Mouse (Mus musculus): Measurements from ENCODE around the gene Ctnnd2. TPM values are rescaled to one million over a fixed set of nuclear protein-coding genes. Genes with fewer than 3 reads are reported as not detected.

Gene Ctnnd2
- polyA plus RNA-seq, 1 experiment = 87.7 TPM

DNA sequence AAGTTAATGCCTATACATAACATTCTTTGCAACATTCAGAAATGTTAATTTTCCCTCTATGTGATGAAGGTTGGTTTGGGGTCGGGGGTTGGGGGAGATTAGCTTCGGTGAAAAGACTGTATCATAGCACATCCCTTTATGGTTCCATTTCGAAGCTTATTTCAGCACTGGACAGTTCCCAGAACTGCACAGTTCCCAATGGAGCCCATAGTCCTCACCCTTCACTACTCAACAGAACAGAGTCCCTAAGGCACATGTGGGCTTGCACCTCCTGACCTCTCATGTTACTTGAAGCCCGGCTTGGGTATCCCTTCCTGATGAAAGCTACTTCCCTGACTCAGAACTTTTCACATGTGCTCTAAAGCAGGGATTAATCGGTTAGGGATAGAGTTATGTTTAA, 753.4 kb downstream of the Ctnnd2 start:
- Histone ChIP-seq H3K4me3 (replicated peaks; ENCODE audit: insufficient read depth, low read depth, low read length) (no peak overlapping the region), H3K4me1 (ENCODE audit: control insufficient read depth, insufficient read depth, low read length) (no peaks in the 10 kb centered on the region), H3K27me3 (ENCODE audit: control insufficient read depth, insufficient read depth, low read length) (no peaks in the 10 kb centered on the region), H3K27ac (ENCODE audit: insufficient read depth, low read length) (no peak overlapping the region)
- TF ChIP-seq POLR2A (IDR thresholded peaks at IDR 0.05; ENCODE audit: borderline replicate concordance, insufficient read depth, low read length) (no peak), CTCF (IDR thresholded peaks at IDR 0.05; ENCODE audit: borderline replicate concordance, insufficient read depth, low read depth, low read length) (no peak)
- DNase-seq = no peak
- 90% methylated on average over 5 of the region's 5 CpGs for WGBS

DNA sequence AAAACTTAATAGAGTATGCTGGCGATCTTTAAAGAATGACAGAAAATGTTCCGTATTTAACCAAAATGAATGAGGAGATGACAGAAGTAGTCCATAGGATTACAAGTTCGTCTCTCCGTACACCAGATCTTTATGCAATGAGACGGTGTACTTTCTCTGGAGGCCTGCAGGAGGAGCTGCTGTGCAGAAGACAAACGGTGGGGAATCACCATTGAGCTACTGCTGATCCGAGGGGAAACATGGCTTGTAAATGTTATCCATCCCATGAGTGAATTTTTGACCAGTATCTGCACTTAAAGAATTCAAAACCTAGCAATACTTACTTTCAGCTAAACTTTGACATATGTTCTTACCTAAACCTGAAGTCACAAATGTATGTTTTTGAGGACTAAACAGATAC, 755.2 kb downstream of the Ctnnd2 start:
- no peak overlapping the region for H3K4me3 ChIP-seq (replicated peaks; ENCODE audit: insufficient read depth, low read depth, low read length)
- no peaks in the 10 kb centered on the region for H3K4me1 ChIP-seq (ENCODE audit: control insufficient read depth, insufficient read depth, low read length)
- TF ChIP-seq CTCF (IDR thresholded peaks at IDR 0.05; ENCODE audit: borderline replicate concordance, insufficient read depth, low read depth, low read length) = peak; percentile 52; the same call in 1 of the 2 replicates
- TF ChIP-seq POLR2A (IDR thresholded peaks at IDR 0.05; ENCODE audit: borderline replicate concordance, insufficient read depth, low read length) = no peak
- H3K27ac ChIP-seq (ENCODE audit: insufficient read depth, low read length) = no peak overlapping the region
- 65% methylated on average over 7 of the region's 7 CpGs for WGBS
- no peaks in the 10 kb centered on the region for H3K27me3 ChIP-seq (ENCODE audit: control insufficient read depth, insufficient read depth, low read length)
- peak in 1 of 2 experiments; percentile 9 for DNase-seq

DNA sequence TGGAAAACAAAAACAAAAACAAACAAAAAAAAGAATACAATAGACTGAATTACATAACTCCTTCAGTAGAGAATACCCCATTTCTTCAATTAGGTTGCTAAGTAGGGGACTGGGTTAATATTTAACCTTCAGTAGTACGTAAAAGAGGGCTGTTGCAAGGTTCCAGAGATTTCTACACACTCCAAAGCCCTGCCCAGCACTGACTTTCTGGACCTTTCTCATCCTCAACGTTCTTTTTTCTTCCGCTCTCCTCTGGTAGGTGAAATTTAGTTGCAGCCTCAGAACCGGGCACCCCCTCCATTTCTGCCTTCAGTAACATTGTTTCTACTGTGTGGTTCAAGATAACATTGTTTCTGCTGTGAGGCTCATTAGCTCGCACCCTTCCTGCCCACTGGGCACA, 759.5 kb downstream of the Ctnnd2 start:
- DNase-seq = no peak
- Histone ChIP-seq H3K4me3 (replicated peaks; ENCODE audit: insufficient read depth, low read depth, low read length) (no peak overlapping the region), H3K27me3 (ENCODE audit: control insufficient read depth, insufficient read depth, low read length) (no peaks in the 10 kb centered on the region), H3K27ac (ENCODE audit: insufficient read depth, low read length) (no peak overlapping the region), H3K4me1 (ENCODE audit: control insufficient read depth, insufficient read depth, low read length) (no peaks in the 10 kb centered on the region)
- no peak for TF ChIP-seq POLR2A (IDR thresholded peaks at IDR 0.05; ENCODE audit: borderline replicate concordance, insufficient read depth, low read length)
- no peak for TF ChIP-seq CTCF (IDR thresholded peaks at IDR 0.05; ENCODE audit: borderline replicate concordance, insufficient read depth, low read depth, low read length)
- WGBS = 94% methylated on average over 5 of the region's 5 CpGs

DNA sequence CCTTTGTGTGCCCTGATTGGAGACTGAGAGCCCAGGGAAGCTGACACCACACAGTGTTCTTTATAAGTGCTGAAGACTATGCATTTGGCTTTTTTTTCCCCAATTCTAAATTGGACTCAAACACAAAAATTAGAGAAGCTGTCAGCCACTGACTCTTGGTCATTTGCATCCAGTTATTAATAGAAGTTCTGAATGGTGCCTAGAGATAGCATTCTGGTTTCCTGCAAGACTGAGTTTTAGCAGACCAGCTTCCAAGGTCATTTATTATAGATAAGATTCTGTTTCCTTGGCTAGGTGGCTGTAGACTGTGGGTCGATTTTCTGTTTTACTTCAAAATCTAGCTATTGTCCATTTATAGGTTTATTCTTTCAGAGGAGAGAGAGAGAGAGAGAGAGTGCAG, 773.5 kb downstream of the Ctnnd2 start:
- no peak overlapping the region for H3K4me3 ChIP-seq (replicated peaks; ENCODE audit: insufficient read depth, low read depth, low read length)
- TF ChIP-seq CTCF (IDR thresholded peaks at IDR 0.05; ENCODE audit: borderline replicate concordance, insufficient read depth, low read depth, low read length) (no peak), POLR2A (IDR thresholded peaks at IDR 0.05; ENCODE audit: borderline replicate concordance, insufficient read depth, low read length) (no peak)
- WGBS = 77% methylated on average over 1 of the region's 1 CpGs

DNA sequence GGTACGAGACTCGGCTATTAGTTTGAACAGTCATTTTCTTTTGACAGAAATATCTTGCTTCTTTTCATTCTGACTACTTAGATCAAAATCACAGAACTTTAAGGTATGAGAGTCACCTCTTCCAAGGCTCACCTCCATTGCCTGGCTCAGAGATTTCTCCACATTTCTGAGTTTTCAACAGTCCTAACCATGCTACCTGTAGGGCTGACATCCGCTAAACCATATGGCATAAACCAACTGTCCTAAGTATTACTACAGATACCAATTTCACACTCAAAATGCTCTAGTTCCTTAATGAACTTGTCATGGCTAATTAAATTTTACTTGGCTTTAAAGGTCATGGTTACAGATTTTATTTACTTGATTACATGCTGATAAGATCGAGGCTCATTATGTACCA, 786.1 kb downstream of the Ctnnd2 start:
- Histone ChIP-seq H3K27me3 (ENCODE audit: control insufficient read depth, insufficient read depth, low read length) (no peaks in the 10 kb centered on the region), H3K4me1 (ENCODE audit: control insufficient read depth, insufficient read depth, low read length) (peaks cover 3% of the 10 kb centered on the region), H3K27ac (ENCODE audit: insufficient read depth, low read length) (no peak overlapping the region), H3K4me3 (replicated peaks; ENCODE audit: insufficient read depth, low read depth, low read length) (no peak overlapping the region)
- 35% methylated on average over 4 of the region's 4 CpGs for whole genome bisulfite sequencing
- DNase-seq = peak in 1 of 2 experiments; percentile 34
- TF ChIP-seq CTCF (IDR thresholded peaks at IDR 0.05; ENCODE audit: borderline replicate concordance, insufficient read depth, low read depth, low read length) (no peak), POLR2A (IDR thresholded peaks at IDR 0.05; ENCODE audit: borderline replicate concordance, insufficient read depth, low read length) (no peak)

More for the DNA sequence above, 773.5 kb downstream of the Ctnnd2 start:
- H3K27ac ChIP-seq (ENCODE audit: insufficient read depth, low read length) = no peak overlapping the region
- no peaks in the 10 kb centered on the region; the same call in 1 of the 2 replicates for H3K4me1 ChIP-seq (ENCODE audit: control insufficient read depth, insufficient read depth, low read length)
- no peak for DNase-seq
- no peaks in the 10 kb centered on the region for H3K27me3 ChIP-seq (ENCODE audit: control insufficient read depth, insufficient read depth, low read length)

- TF ChIP-seq POLR2A (IDR thresholded peaks at IDR 0.05; ENCODE audit: borderline replicate concordance, insufficient read depth, low read length) (no peak), CTCF (IDR thresholded peaks at IDR 0.05; ENCODE audit: borderline replicate concordance, insufficient read depth, low read depth, low read length) (no peak)
- Histone ChIP-seq H3K4me1 (ENCODE audit: control insufficient read depth, insufficient read depth, low read length) (peaks cover 3% of the 10 kb centered on the region), H3K4me3 (replicated peaks; ENCODE audit: insufficient read depth, low read depth, low read length) (no peak overlapping the region), H3K27me3 (ENCODE audit: control insufficient read depth, insufficient read depth, low read length) (no peaks in the 10 kb centered on the region), H3K27ac (ENCODE audit: insufficient read depth, low read length) (no peak overlapping the region)
- DNase-seq = peak; percentile 41 to 73
- 53% methylated on average over 8 of the region's 8 CpGs for WGBS
Observed at GRCm38 (mm10) chr15:30962421-30963160, 790.2 kb downstream of the Ctnnd2 start.

DNA sequence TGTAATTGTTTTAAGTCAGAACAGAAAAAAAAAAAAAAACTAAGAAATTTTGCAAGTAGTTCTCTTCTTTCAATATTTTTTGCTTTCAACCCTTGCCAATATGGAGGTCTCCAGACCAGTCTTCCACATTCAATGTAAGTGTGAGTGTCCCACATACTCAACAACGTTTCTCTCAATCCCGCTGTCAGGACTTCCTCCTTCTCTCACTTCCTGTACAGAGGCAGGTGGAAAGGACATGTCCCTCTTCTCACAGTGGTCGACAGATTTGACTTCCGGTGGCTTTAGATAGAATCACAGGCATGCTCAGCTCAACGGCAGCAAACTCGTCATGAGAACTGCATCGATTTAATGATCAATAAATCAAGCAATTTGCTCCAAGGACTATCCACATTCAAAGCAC, 791.7 kb downstream of the Ctnnd2 start:
- DNase-seq = no peak
- Histone ChIP-seq H3K4me1 (ENCODE audit: control insufficient read depth, insufficient read depth, low read length) (peaks cover 3% of the 10 kb centered on the region), H3K27me3 (ENCODE audit: control insufficient read depth, insufficient read depth, low read length) (no peaks in the 10 kb centered on the region), H3K27ac (ENCODE audit: insufficient read depth, low read length) (no peak overlapping the region), H3K4me3 (replicated peaks; ENCODE audit: insufficient read depth, low read depth, low read length) (no peak overlapping the region)
- 92% methylated on average over 7 of the region's 7 CpGs for WGBS
- no peak for TF ChIP-seq POLR2A (IDR thresholded peaks at IDR 0.05; ENCODE audit: borderline replicate concordance, insufficient read depth, low read length)
- no peak for TF ChIP-seq CTCF (IDR thresholded peaks at IDR 0.05; ENCODE audit: borderline replicate concordance, insufficient read depth, low read depth, low read length)

Data from cerebellum, adult 2 months (tissue).